Mouse (Mus musculus) MEL (cell line): ENCODE measurements around the gene 4930438A08Rik.

ENCODE experiments used
- BHLHE40 ChIP-seq: IDR thresholded peaks from 2 replicates; pipeline ENCODE4 v1.6.1; 2012; ENCODE audit warnings: low read depth, mild to moderate bottlenecking, inconsistent platforms, low read length, improper control_type of control experiment, borderline replicate concordance
- CHD2 ChIP-seq: IDR thresholded peaks from 2 replicates; pipeline ENCODE4 v1.6.1; 2011; ENCODE audit warnings: low read length, improper control_type of control experiment
- CTCF ChIP-seq, 3 experiments: IDR thresholded peaks in 2 of 3; conservative IDR thresholded peaks in 1 of 3; 2 replicates each; pipeline ENCODE4 v1.5.1; 2011 to 2012; ENCODE audit warnings: low read length in 3 of 3, low read depth in 2 of 3, mild to moderate bottlenecking in 2 of 3, improper control_type of control experiment in 1 of 3, inconsistent platforms in 1 of 3, mixed read lengths in 1 of 3, moderate library complexity in 1 of 3; ENCODE audit not compliant: control insufficient read depth in 1 of 3, insufficient read depth in 1 of 3, poor library complexity in 1 of 3, severe bottlenecking in 1 of 3
- POLR2A ChIP-seq, 2 experiments: IDR thresholded peaks; 2 replicates each; pipeline ENCODE4 v1.6.1; 2011 to 2012; ENCODE audit warnings: low read length in 2 of 2, mild to moderate bottlenecking in 2 of 2, control low read depth in 1 of 2, improper control_type of control experiment in 1 of 2, low read depth in 1 of 2, moderate library complexity in 1 of 2; ENCODE audit not compliant: control insufficient read depth in 1 of 2, insufficient read depth in 1 of 2, poor library complexity in 1 of 2
- POLR2AphosphoS2 ChIP-seq: IDR thresholded peaks from 2 replicates; pipeline ENCODE4 v1.6.1; 2011; ENCODE audit warnings: low read length, improper control_type of control experiment
- TAL1 ChIP-seq: IDR thresholded peaks from 2 replicates; pipeline ENCODE4 v1.6.1; 2012; ENCODE audit warnings: mild to moderate bottlenecking, inconsistent platforms, low read length, moderate library complexity, mixed read lengths
- USF1 ChIP-seq: IDR thresholded peaks from 2 replicates; pipeline ENCODE4 v1.6.1; 2014; ENCODE audit warnings: low read depth, mild to moderate bottlenecking, inconsistent platforms, low read length, improper control_type of control experiment, moderate library complexity

DNA sequence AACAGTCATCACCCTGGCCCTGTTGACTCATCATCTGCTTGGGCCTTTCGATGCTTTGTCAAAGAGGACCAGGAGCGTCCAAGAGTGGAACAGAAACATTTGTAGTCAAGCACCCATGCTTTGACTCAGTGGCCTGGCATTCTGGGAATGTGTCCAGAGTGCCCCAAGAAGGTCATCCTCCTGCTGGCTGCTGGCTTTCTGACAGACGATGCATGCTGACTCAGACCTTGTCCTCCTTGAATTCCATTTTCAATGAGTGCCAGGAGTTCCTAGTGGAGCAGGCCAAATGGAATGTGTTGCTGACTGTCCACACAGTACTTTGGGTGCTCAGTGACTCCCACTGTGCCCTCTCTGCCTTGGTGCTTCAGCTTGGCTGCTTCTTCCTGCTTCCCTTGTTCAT lies 60.1 kb downstream of the 4930438A08Rik start:
- TF ChIP-seq CHD2 (no peak), USF1 (no peak), POLR2AphosphoS2 (no peak), CTCF (IDR thresholded peaks at IDR 0.05 in 2 of 3, conservative IDR thresholded peaks at IDR 0.05 in 1 of 3; ENCODE audit: control insufficient read depth in 1 of 3, insufficient read depth in 1 of 3, low read depth in 2 of 3, low read length in 3 of 3, poor library complexity in 1 of 3, severe bottlenecking in 1 of 3) (no peak), BHLHE40 (no peak), POLR2A (IDR thresholded peaks at IDR 0.05; ENCODE audit: control insufficient read depth in 1 of 2, insufficient read depth in 1 of 2, low read depth in 1 of 2, low read length in 2 of 2, poor library complexity in 1 of 2) (no peak), TAL1 (no peak)
